Mouse (Mus musculus) ES-E14 (cell line): ENCODE results near the gene Tex10.
"Not testable (repeated sequence)": the region's sequence is repeated elsewhere in the genome, so short reads cannot be mapped to it uniquely, and the experiment has no call there.

Source experiments
- HCFC1 ChIP-seq: IDR thresholded peaks from 2 replicates; pipeline ENCODE4 v1.6.1; 2012; ENCODE audit warnings: low read length, inconsistent platforms, borderline replicate concordance; ENCODE audit not compliant: insufficient read depth
- MAFK ChIP-seq: IDR thresholded peaks from 2 replicates; pipeline ENCODE4 v1.6.1; 2014; ENCODE audit warnings: mild to moderate bottlenecking, low read depth, low read length, inconsistent platforms; ENCODE audit not compliant: insufficient read depth
- ZNF384 ChIP-seq: IDR thresholded peaks from 2 replicates; pipeline ENCODE4 v1.6.1; 2012; ENCODE audit warnings: low read depth, low read length, inconsistent platforms

- TF ChIP-seq HCFC1, MAFK, ZNF384: not testable (repeated sequence)
Measured at GRCm38 (mm10) chr4:48405724-48406491, 67.4 kb downstream of the Tex10 start.
